Mouse (Mus musculus) E14TG2a.4 (cell line): ENCODE data around the gene Tmem100.

Source experiments
- CTCF ChIP-seq: conservative IDR thresholded peaks from 2 replicates; pipeline ENCODE4 v1.5.1; 2014; ENCODE audit warnings: low read length
- NANOG ChIP-seq: IDR thresholded peaks from 2 replicates; pipeline ENCODE4 v1.6.1; 2014; ENCODE audit warnings: borderline replicate concordance, low read length, mixed read lengths

DNA sequence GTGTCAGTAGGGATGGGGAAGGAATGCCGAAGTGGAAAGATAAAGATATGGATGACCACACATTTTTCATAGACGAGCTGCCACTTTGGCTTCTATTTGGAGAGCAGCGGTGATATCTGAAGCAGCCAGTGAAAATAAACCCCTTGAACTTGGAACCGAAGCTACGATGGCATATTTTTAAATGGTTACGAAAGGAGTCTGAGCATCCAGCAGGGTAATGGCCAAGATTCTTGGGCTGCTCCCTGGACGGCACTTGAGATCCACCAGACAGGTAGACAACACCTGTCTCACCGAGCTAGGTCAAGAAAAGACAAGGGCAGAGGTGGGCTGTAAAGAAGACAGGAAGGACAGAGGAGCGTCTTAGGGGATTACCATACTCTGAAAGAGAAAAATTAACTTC, 17.1 kb downstream of the Tmem100 start:
- TF ChIP-seq CTCF: no peak
- TF ChIP-seq NANOG: no peak
